In genomic region chr17:29044925-29045319, GRCm38 (mm10) we compare ENCODE assay signal across 9 mouse cellular contexts. TPM values are rescaled to one million over a fixed set of nuclear protein-coding genes. Genes with fewer than 3 reads are reported as not detected.
DNase-seq lines count a peak whose midpoint lies in the region; ATAC-seq lines count a peak whose summit lies in the region.
"Had no signal": no experiment of that assay in that cellular context is flagged by ENCODE, and none has a peak within 500 bp of the region (broad histone marks: within the 10 kb centered on the region; RNA-seq: fewer than 3 reads in every experiment).

No protein-coding gene starts in this region.

- no peaks in the 10 kb centered on the region for H3K9me3 ChIP-seq in heart, embryonic 13.5 days
- 0 out of 2 replicates have a peak, but pooled peaks cover 3% of the 10 kb centered on the region for H3K9me3 ChIP-seq in heart, embryonic 12.5 days (replicated peaks)

- peaks cover 43% of the 10 kb centered on the region for H3K4me1 ChIP-seq in heart, embryonic 13.5 days
- H3K4me1 ChIP-seq in heart, embryonic 12.5 days (replicated peaks) = peaks cover 29% of the 10 kb centered on the region

- H3K4me2 ChIP-seq in heart, embryonic 13.5 days = no peak overlapping the region
- no peak overlapping the region for H3K4me2 ChIP-seq in heart, embryonic 12.5 days

- no peak overlapping the region for H3K4me3 ChIP-seq in heart, embryonic 13.5 days
- no peak overlapping the region for H3K4me3 ChIP-seq in heart, embryonic 12.5 days

- no peak for ATAC-seq in heart, embryonic 13.5 days (ENCODE audit: extremely low read depth, insufficient number of reproducible peaks, low FRiP score, low TSS enrichment)
- ATAC-seq in heart, embryonic 12.5 days (ENCODE audit: insufficient number of reproducible peaks, low FRiP score) = no peak

- H3K9ac ChIP-seq in heart, embryonic 13.5 days = no peak overlapping the region
- H3K9ac ChIP-seq in heart, embryonic 12.5 days = no peak overlapping the region

- 57% methylated on average over 1 of the region's 1 CpGs for WGBS in heart, embryonic 13.5 days
- 83% methylated on average over 1 of the region's 1 CpGs for WGBS in heart, embryonic 12.5 days

- peak; percentile 65 for DNase-seq in thymus, postnatal 0 days (ENCODE audit: low spot score)
- no peak for DNase-seq in thymus, postnatal 14 days
- peak; percentile 85 for DNase-seq in induced T-regulatory cell, adult 2 months (ENCODE audit: low read depth)
- no peak for DNase-seq in right cerebral cortex, postnatal 36 days (ENCODE audit: low spot score in 2 of 2)
- DNase-seq in adrenal gland, adult 18-20 months (ENCODE audit: low spot score in 2 of 2) = no peak
- no peak for DNase-seq in ovary, postnatal 10 days (ENCODE audit: low spot score)
- DNase-seq: kidney, postnatal 36 days had no signal

- peaks cover 79% of the 10 kb centered on the region for H3K36me3 ChIP-seq in heart, embryonic 13.5 days
- H3K36me3 ChIP-seq in heart, embryonic 12.5 days = peaks cover 63% of the 10 kb centered on the region

- peak overlapping the region; percentile 77; the same call in 1 of the 2 replicates for H3K27ac ChIP-seq in heart, embryonic 13.5 days (replicated peaks)
- no peak overlapping the region for H3K27ac ChIP-seq in heart, embryonic 12.5 days (ENCODE audit: poor library complexity, severe bottlenecking)

- H3K27me3 ChIP-seq in heart, embryonic 13.5 days (replicated peaks) = no peaks in the 10 kb centered on the region
- H3K27me3 ChIP-seq in heart, embryonic 12.5 days (replicated peaks) = no peaks in the 10 kb centered on the region

RNA-seq across cellular contexts. Expression of gene Srsf3, which starts 12.5 kb away (rescaled TPM):
- 321 and 347 TPM in 2 replicates for polyA plus RNA-seq in heart, embryonic 13.5 days (2015; fragmentation: Nextera tagmentation; extraction: Ambion mirVana)
- 406 and 412 TPM in 2 replicates for polyA plus RNA-seq in heart, embryonic 12.5 days (2016; fragmentation: Nextera tagmentation; extraction: Ambion mirVana)
- 723 and 729 TPM in 2 replicates for polyA plus RNA-seq in thymus, postnatal 0 days (2015; fragmentation: Nextera tagmentation; extraction: Ambion mirVana)
- 100 to 1,000 TPM; 113 to 119 TPM for total RNA-seq in adrenal gland, adult 18-20 months (2021)

RNA-seq across cellular contexts. Expression of gene Stk38, which starts 37.1 kb away (rescaled TPM):
- polyA plus RNA-seq in heart, embryonic 13.5 days (2015; fragmentation: Nextera tagmentation; extraction: Ambion mirVana) = 68.7 and 71.0 TPM in 2 replicates
- 91.0 and 94.3 TPM in 2 replicates for polyA plus RNA-seq in heart, embryonic 12.5 days (2016; fragmentation: Nextera tagmentation; extraction: Ambion mirVana)
- polyA plus RNA-seq in thymus, postnatal 0 days (2015; fragmentation: Nextera tagmentation; extraction: Ambion mirVana) = 95.4 and 121 TPM in 2 replicates
- 10 to 100 TPM; 49.2 to 49.9 TPM for total RNA-seq in adrenal gland, adult 18-20 months (2021)

RNA-seq across cellular contexts. Expression of gene Cdkn1a, which starts 45.9 kb away (rescaled TPM):
- 38.5 and 52.3 TPM in 2 replicates for polyA plus RNA-seq in heart, embryonic 13.5 days (2015; fragmentation: Nextera tagmentation; extraction: Ambion mirVana)
- polyA plus RNA-seq in heart, embryonic 12.5 days (2016; fragmentation: Nextera tagmentation; extraction: Ambion mirVana) = 43.2 and 45.3 TPM in 2 replicates
- polyA plus RNA-seq in thymus, postnatal 0 days (2015; fragmentation: Nextera tagmentation; extraction: Ambion mirVana) = 39.3 and 39.7 TPM in 2 replicates
- total RNA-seq in adrenal gland, adult 18-20 months (2021) = 100 to 1,000 TPM; 100 to 128 TPM

Comparison
In these comparisons a context has a peak if more than half of its experiments do, and no peak if none do; other contexts are left out.
1. DNase-seq: peak in thymus, postnatal 0 days (single experiment) and induced T-regulatory cell, adult 2 months (single experiment); none in thymus, postnatal 14 days (single experiment), right cerebral cortex, postnatal 36 days (0 of 2), adrenal gland, adult 18-20 months (0 of 2) and ovary, postnatal 10 days (single experiment).